Mouse (Mus musculus) embryonic facial prominence, embryonic 12.5 days (tissue): ENCODE results near the gene Mkrn2os. TPM values are rescaled to one million over a fixed set of nuclear protein-coding genes. Genes with fewer than 3 reads are reported as not detected.

Experiments
- ATAC-seq: fragments of 200-750 bp; cut with Nextera tagmentation; 2 replicates; pipeline ENCODE4 v1.8.0; 2017; ENCODE audit not compliant: insufficient number of reproducible peaks, insufficient read depth, low FRiP score, low TSS enrichment
- H3K27ac ChIP-seq: fragments of 300-500 bp; sonication (generic); 2 replicates; pipeline ENCODE4 v1.5.1; 2016; ENCODE audit warnings: mild to moderate bottlenecking
- H3K27me3 ChIP-seq: fragments of 300-500 bp; sonication (generic); 2 replicates; pipeline ENCODE4 v1.6.1; 2016; ENCODE audit warnings: mild to moderate bottlenecking, moderate library complexity
- H3K36me3 ChIP-seq: fragments of 300-500 bp; sonication (generic); 2 replicates; pipeline ENCODE4 v1.6.1; 2016; ENCODE audit warnings: mild to moderate bottlenecking
- H3K4me1 ChIP-seq: fragments of 300-500 bp; sonication (generic); 2 replicates; pipeline ENCODE4 v1.6.1; 2016
- H3K4me2 ChIP-seq: fragments of 300-500 bp; sonication (generic); replicated peaks from 2 replicates; pipeline ENCODE4 v1.6.1; 2016; ENCODE audit warnings: mild to moderate bottlenecking, moderate library complexity
- H3K4me3 ChIP-seq: fragments of 300-500 bp; sonication (generic); 2 replicates; pipeline ENCODE4 v1.5.1; 2016; ENCODE audit warnings: mild to moderate bottlenecking
- H3K9ac ChIP-seq: fragments of 300-500 bp; sonication (generic); 2 replicates; pipeline ENCODE4 v1.6.1; 2016; ENCODE audit warnings: mild to moderate bottlenecking, moderate library complexity
- H3K9me3 ChIP-seq: fragments of 300-500 bp; sonication (generic); 2 replicates; pipeline ENCODE4 v1.6.1; 2016; ENCODE audit warnings: mild to moderate bottlenecking, moderate library complexity
- WGBS: fragments of 180-500 bp; shearing (Covaris S2); methylation state at CpG from one replicate; pipeline ENCODE4 v1.1.7; 2016; 5-methylcytosine and 5-hydroxymethylcytosine counted together
- polyA plus RNA-seq: library from polyadenylated mRNA; unstranded; fragments of >200 nt; fragmentation: Nextera tagmentation; extraction: Ambion mirVana; gene quantifications from 2 replicates; pipeline ENCODE4 v1.2.1, GENCODE M21; 2016

The Mkrn2os gene
- polyA plus RNA-seq, 1 experiment from 2014 or later, result 0.40 TPM

DNA sequence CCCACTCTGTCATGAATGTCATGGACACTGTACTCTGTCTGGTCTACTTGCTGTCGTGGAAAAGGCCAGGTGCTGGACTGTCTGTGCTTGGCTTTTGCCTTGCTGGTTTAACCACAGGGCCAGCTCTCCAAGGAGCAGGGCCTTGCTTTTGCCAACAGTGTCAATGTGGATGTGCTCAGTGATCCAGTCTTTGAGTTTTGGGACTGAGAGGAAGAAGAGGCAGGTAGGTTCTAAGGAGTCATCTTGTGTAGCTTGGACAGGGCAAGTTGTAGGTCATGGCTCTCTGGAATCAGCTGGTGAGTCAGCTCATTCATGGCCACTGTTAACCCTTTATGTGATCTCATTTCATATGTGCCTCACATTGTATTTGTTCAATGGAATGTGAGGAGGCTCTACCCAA, 14.1 kb upstream of the Mkrn2os start:
- WGBS, result 76% methylated on average over 1 of the region's 1 CpGs
- ATAC-seq, result no peak

DNA sequence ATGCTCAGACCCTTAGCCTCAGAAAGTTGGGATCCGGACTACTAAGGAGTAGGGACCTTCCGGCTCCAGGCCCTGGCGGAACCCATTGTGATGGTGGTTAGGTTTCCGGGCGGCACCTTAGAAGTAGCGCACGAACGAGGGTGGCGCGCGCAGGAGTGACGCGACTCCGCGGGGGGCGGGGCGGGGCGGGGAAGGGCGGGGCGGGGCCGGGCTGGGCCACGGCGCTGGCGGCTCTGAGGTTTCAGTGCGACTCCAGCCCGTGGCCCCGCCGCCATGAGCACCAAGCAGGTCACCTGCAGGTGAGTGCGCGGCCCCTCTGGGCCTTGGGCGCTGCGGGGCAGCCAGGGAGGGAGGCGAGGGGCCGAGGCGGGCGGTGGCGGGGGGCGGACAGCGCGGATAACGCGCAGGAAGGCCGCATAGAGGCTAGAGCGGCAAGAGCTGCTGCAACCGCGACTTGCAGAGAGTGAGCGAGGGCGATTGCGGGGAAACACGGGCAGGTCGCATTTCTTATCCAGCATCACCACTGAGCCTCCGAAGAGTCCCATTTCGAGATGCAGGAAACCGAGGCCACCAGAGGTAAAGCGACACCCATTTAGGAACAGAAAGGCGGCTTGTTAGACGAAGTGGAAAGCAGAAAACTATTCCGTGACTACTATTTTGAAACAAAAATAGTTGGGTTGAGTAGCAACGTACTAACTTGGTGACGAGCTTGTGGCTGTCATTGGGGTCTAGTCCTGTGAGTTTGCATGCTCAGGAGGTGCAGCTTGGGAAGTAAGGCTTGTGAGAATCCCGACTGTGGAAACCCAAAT, 9.5 kb upstream of the Mkrn2os start, which contains the start of gene Mkrn2:
Mkrn2 (plus strand) TSS at position 188 of the 809 bp plus-strand sequence.
- ATAC-seq, result peak; percentile 94
- H3K9ac ChIP-seq, result peak within 1 kb of the TSS; percentile 87
- peak within 1 kb of the TSS; percentile 93 for H3K4me3 ChIP-seq
- under 1% methylated on average over 58 of the region's 61 CpGs for WGBS
- H3K27ac ChIP-seq, result peak within 1 kb of the TSS; percentile 81
- H3K4me2 ChIP-seq, result peak within 1 kb of the TSS; percentile 64
- peaks cover 9% of the 10 kb centered on the region; the same call in 1 of the 2 replicates for H3K4me1 ChIP-seq
- no peaks in the 10 kb centered on the region for H3K9me3 ChIP-seq
- peaks cover 10% of the 10 kb centered on the region; the same call in 1 of the 2 replicates for H3K36me3 ChIP-seq
- no peaks in the 10 kb centered on the region for H3K27me3 ChIP-seq

More for the DNA sequence above, 14.1 kb upstream of the Mkrn2os start:
- no peak overlapping the region for H3K4me3 ChIP-seq
- H3K9me3 ChIP-seq, result no peaks in the 10 kb centered on the region
- peaks cover 27% of the 10 kb centered on the region for H3K36me3 ChIP-seq
- peaks cover 9% of the 10 kb centered on the region; the same call in 1 of the 2 replicates for H3K4me1 ChIP-seq
- no peaks in the 10 kb centered on the region for H3K27me3 ChIP-seq
- H3K9ac ChIP-seq, result no peak overlapping the region
- no peak overlapping the region for H3K27ac ChIP-seq
- no peak overlapping the region for H3K4me2 ChIP-seq

DNA sequence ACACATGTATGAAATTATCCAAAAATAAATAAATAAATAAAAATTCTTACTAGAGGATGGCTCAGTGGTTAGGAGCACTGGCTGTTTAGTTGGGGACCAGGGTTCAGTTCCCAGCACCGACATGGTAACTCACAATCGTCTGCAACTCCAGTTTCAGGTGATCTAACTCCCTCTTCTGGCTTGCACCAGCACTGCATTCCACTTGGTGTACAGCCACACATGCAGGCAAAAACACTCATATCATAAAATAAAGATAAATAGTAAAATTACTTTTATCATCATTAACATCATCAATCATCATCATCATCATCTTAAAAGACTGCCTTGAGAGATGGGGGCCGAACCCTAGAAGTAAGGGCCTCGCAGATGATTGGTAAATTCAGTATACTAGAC, 8.9 kb upstream of the Mkrn2os start:
- H3K9ac ChIP-seq, result no peak overlapping the region
- no peak for ATAC-seq

GRCm38 (mm10) chr6:115595667-115596066, 3.3 kb upstream of the Mkrn2os start:
- no peaks in the 10 kb centered on the region for H3K27me3 ChIP-seq
- no peak for ATAC-seq
- H3K4me3 ChIP-seq, result no peak overlapping the region
- WGBS, result 59% methylated on average over 3 of the region's 3 CpGs
- H3K27ac ChIP-seq, result no peak overlapping the region
- H3K9ac ChIP-seq, result no peak overlapping the region
- H3K4me2 ChIP-seq, result no peak overlapping the region
- no peaks in the 10 kb centered on the region for H3K36me3 ChIP-seq
- peaks cover 4% of the 10 kb centered on the region; the same call in 1 of the 2 replicates for H3K4me1 ChIP-seq
- H3K9me3 ChIP-seq, result no peaks in the 10 kb centered on the region

More for the DNA sequence above, 8.9 kb upstream of the Mkrn2os start:
- 63% methylated on average over 4 of the region's 4 CpGs for WGBS
- peak overlapping the region; percentile 64 for H3K4me2 ChIP-seq
- H3K4me3 ChIP-seq, result peak overlapping the region; percentile 93
- H3K27me3 ChIP-seq, result no peaks in the 10 kb centered on the region
- H3K27ac ChIP-seq, result no peak overlapping the region
- peaks cover 9% of the 10 kb centered on the region; the same call in 1 of the 2 replicates for H3K4me1 ChIP-seq
- no peaks in the 10 kb centered on the region for H3K9me3 ChIP-seq
- peaks cover 10% of the 10 kb centered on the region; the same call in 1 of the 2 replicates for H3K36me3 ChIP-seq

DNA sequence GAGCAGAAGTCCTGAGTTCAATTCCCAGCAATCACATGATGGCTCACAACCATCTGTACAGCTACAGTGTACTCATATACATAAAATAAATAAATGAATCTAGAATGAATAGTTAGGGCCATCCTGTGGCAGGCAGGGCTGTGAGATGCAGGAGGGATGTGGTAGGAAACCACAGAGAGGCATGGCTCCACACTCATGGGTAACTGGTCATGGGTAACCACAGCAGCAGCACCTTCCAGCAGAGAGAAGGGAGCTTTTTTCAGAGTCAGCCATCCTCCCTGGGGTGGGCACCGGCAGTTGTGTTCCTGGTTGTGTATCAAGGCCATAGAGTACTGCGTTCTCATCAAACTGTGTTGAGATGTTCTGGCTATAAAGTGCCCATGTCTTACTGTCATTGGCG, 2.1 kb upstream of the Mkrn2os start:
- ATAC-seq, result no peak

DNA sequence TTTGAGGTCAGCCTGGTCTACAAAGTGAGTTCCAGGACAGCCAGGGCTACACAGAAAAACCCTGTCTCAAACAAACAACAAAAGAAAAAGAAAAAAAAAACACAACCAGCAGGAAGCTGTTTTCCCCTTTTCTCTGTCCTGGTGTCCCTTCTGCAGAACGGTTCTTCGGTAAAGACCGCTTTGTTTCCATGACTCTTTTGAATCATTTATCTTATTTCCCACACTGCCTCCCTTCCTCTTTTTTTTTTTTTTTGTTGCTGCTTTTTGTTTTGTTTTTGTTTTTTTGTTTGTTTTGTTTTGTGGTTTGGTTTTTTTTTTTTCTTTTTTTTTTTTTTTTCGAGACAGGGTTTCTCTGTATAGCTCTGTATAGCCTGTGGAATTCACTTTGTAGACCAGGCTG, 876 bp upstream of the Mkrn2os start:
- no peak for ATAC-seq
- peaks cover 4% of the 10 kb centered on the region; the same call in 1 of the 2 replicates for H3K4me1 ChIP-seq
- H3K9ac ChIP-seq, result no peak overlapping the region
- no peak overlapping the region for H3K4me2 ChIP-seq
- 74% methylated on average over 4 of the region's 4 CpGs for WGBS
- H3K27me3 ChIP-seq, result no peaks in the 10 kb centered on the region
- no peaks in the 10 kb centered on the region for H3K9me3 ChIP-seq
- H3K4me3 ChIP-seq, result no peak overlapping the region
- H3K27ac ChIP-seq, result no peak overlapping the region
- H3K36me3 ChIP-seq, result no peaks in the 10 kb centered on the region

More for the DNA sequence above, 2.1 kb upstream of the Mkrn2os start:
- H3K4me1 ChIP-seq, result peaks cover 4% of the 10 kb centered on the region; the same call in 1 of the 2 replicates
- 79% methylated on average over 3 of the region's 3 CpGs for WGBS
- no peak overlapping the region for H3K4me2 ChIP-seq
- no peaks in the 10 kb centered on the region for H3K36me3 ChIP-seq
- H3K9me3 ChIP-seq, result no peaks in the 10 kb centered on the region
- H3K27ac ChIP-seq, result no peak overlapping the region
- no peak overlapping the region for H3K9ac ChIP-seq
- H3K27me3 ChIP-seq, result no peaks in the 10 kb centered on the region
- H3K4me3 ChIP-seq, result no peak overlapping the region

GRCm38 (mm10) chr6:115591692-115592359, 550 bp downstream of the Mkrn2os start:
- ATAC-seq, result no peak
- no peaks in the 10 kb centered on the region for H3K27me3 ChIP-seq
- WGBS, result 85% methylated on average over 19 of the region's 19 CpGs
- H3K4me2 ChIP-seq, result no peak overlapping the region
- H3K4me1 ChIP-seq, result peaks cover 4% of the 10 kb centered on the region; the same call in 1 of the 2 replicates
- no peak overlapping the region for H3K27ac ChIP-seq
- no peak overlapping the region for H3K4me3 ChIP-seq
- H3K9me3 ChIP-seq, result no peaks in the 10 kb centered on the region
- no peaks in the 10 kb centered on the region for H3K36me3 ChIP-seq
- H3K9ac ChIP-seq, result no peak overlapping the region

DNA sequence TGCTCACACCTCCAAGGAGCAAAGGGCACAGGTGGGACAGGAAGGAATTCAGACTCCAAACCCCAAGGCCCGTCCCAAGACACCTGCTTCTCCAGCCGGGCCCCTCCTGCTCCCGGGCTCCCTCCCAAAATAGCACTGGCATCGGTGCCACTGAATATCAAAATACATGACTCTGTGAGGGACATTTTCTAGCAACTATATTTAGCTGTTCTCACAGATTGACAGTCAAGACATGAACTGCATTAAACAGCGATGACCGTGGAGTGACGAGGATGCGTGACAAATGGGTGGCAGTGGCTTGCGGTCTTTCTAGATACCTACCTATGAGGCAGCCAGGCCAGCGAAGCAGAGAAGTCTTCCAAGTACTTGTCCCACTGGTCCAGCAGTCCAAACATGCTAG, 6.1 kb downstream of the Mkrn2os start:
- Histone ChIP-seq H3K4me2 (no peak overlapping the region), H3K9me3 (no peaks in the 10 kb centered on the region), H3K4me1 (no peaks in the 10 kb centered on the region), H3K4me3 (no peak overlapping the region), H3K9ac (no peak overlapping the region), H3K36me3 (no peaks in the 10 kb centered on the region), H3K27ac (no peak overlapping the region), H3K27me3 (no peaks in the 10 kb centered on the region)
- 87% methylated on average over 10 of the region's 10 CpGs for WGBS
- ATAC-seq, result no peak

DNA sequence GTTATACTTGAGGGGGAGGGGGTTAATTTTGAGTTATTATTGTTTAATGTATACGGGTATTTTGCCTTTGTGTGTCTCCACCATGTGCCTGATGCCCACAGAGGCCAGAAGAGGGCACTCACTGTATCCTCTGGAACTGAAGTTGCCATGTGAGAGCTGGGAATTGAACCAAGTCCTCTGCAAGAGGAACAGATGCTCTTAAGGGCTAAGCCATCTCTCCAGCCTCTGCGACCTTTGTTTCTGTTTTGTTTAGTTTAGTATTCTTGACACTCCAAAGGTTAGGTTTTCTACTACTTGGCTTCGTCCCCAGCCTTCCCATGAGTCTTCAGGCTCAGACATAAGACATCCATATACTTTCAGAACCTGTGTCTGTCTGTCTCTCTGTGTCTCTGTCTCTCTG, 8.2 kb downstream of the Mkrn2os start:
- Histone ChIP-seq H3K27me3 (no peaks in the 10 kb centered on the region), H3K4me3 (no peak overlapping the region), H3K9me3 (no peaks in the 10 kb centered on the region), H3K36me3 (0 out of 2 replicates have a peak, but pooled peaks cover 6% of the 10 kb centered on the region), H3K9ac (no peak overlapping the region), H3K4me2 (no peak overlapping the region), H3K27ac (no peak overlapping the region), H3K4me1 (no peaks in the 10 kb centered on the region)
- 81% methylated on average over 3 of the region's 3 CpGs for WGBS
- ATAC-seq, result no peak

DNA sequence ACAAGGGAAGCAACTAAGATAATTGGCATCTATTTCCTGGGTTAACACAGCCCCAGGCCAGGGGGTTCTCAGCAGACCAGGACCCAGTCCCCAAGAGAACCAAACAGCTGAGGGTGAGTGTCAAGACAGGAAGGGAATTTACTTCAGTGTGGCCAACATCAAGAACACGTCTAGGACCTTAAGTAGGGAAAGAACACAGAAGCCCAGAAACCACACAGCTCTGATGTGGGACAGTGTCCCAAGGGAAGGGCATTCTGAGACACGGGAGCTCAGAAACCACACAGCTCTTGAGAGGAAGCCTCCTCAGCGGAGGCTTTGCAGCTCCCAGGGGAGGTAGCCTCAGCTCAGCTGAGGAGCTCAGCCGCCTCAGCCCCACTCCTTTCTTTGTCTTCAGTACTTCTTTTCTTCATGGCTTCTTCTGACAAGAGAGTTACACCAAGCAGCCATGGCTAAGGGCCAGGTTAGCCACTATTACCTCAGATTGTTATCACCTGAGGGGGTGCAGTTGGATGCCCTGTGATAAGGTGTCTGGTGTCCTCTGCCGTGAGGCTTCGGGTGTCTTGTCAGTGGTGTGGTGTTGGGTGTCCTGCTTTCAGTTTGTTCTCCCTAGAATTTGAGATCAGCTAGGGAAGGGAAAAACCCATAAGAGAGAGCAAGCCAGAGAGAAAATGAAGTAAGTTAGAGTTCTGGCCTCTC, 8.8 kb downstream of the Mkrn2os start:
- Histone ChIP-seq H3K36me3 (peaks cover 6% of the 10 kb centered on the region; the same call in 1 of the 2 replicates), H3K4me1 (no peaks in the 10 kb centered on the region), H3K9ac (no peak overlapping the region), H3K27me3 (no peaks in the 10 kb centered on the region), H3K9me3 (no peaks in the 10 kb centered on the region), H3K27ac (no peak overlapping the region), H3K4me2 (no peak overlapping the region), H3K4me3 (no peak overlapping the region)
- ATAC-seq, result no peak
- WGBS, result 68% methylated on average over 6 of the region's 6 CpGs

- Histone ChIP-seq H3K4me1 (no peaks in the 10 kb centered on the region), H3K27me3 (no peaks in the 10 kb centered on the region), H3K9me3 (no peaks in the 10 kb centered on the region), H3K4me3 (no peak overlapping the region), H3K27ac (no peak overlapping the region), H3K4me2 (no peak overlapping the region), H3K9ac (no peak overlapping the region), H3K36me3 (peaks cover 7% of the 10 kb centered on the region)
- 79% methylated on average over 10 of the region's 10 CpGs for WGBS
- ATAC-seq, result no peak
Observed at GRCm38 (mm10) chr6:115582328-115583115, 9.9 kb downstream of the Mkrn2os start.
